Mouse (Mus musculus): Measurements from ENCODE around the gene Anks1b. TPM values are rescaled to one million over a fixed set of nuclear protein-coding genes. Genes with fewer than 3 reads are reported as not detected.

Gene Anks1b
- polyA plus RNA-seq, 1 experiment from 2014 or later, result 78.3 TPM

DNA sequence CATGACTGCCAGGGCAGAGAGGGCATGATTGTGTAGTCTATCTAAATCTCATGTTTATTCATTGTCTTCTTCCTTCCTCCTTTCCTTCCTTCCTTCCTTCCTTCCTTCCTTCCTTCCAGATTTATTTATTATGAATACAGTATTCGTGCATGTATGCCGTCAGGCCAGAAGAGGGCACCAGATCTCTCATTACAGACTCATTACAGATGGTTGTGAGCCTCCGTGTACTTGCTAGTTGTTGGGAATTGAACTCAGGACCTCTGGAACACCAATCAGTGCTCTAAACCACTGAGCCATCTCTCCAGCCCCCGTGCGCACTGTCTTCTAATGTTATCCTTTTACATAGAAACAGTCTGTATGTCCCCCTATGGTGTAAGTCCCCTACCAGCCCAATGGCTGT lies 860.3 kb downstream of the Anks1b start:
- no peak overlapping the region for H3K9ac ChIP-seq (ENCODE audit: low read depth, low read length)
- no peak overlapping the region for H3K27ac ChIP-seq (ENCODE audit: low read depth, low read length)
- WGBS, result 28% methylated on average over 5 of the region's 5 CpGs
- no peak overlapping the region for H3K4me2 ChIP-seq (ENCODE audit: low read length)
- peaks cover 6% of the 10 kb centered on the region for H3K4me1 ChIP-seq (ENCODE audit: control insufficient read depth, insufficient read depth, low read depth, low read length)
- H3K9me3 ChIP-seq (ENCODE audit: control insufficient read depth, low read length), result no peaks in the 10 kb centered on the region
- no peaks in the 10 kb centered on the region for H3K27me3 ChIP-seq (replicated peaks; ENCODE audit: control insufficient read depth, insufficient read depth, low read length)
- 0 out of 2 replicates have a peak, but pooled peaks have one; percentile 12 for ATAC-seq
- no peak overlapping the region for H3K4me3 ChIP-seq (ENCODE audit: low read length)
- no peaks in the 10 kb centered on the region for H3K36me3 ChIP-seq (ENCODE audit: control insufficient read depth, insufficient read depth, low read length)

DNA sequence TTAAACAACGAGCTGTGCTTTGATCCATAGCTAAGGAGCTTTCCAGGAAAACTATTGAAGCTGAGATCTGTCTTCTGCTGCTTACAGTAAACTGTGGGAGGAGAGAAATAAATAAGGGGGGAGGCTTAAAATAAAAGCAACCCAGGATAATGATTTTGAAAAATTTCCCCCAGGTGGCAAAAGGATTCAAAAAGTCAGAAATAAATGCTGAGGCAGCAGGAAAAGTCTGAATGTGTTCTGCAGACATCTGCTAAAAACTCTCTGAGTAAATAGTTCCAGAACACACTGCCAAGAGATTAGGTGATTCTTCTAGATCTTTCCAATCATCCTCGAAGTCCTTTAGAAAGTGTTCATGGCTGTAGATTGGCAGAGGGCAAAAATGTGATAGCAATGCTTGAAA lies 865.2 kb downstream of the Anks1b start:
- WGBS, result 76% methylated on average over 2 of the region's 2 CpGs
- Histone ChIP-seq H3K4me2 (ENCODE audit: low read length) (no peak overlapping the region), H3K9me3 (ENCODE audit: control insufficient read depth, low read length) (no peaks in the 10 kb centered on the region), H3K36me3 (ENCODE audit: control insufficient read depth, insufficient read depth, low read length) (no peaks in the 10 kb centered on the region), H3K27me3 (replicated peaks; ENCODE audit: control insufficient read depth, insufficient read depth, low read length) (no peaks in the 10 kb centered on the region), H3K9ac (ENCODE audit: low read depth, low read length) (no peak overlapping the region), H3K4me3 (ENCODE audit: low read length) (no peak overlapping the region), H3K27ac (ENCODE audit: low read depth, low read length) (no peak overlapping the region), H3K4me1 (ENCODE audit: control insufficient read depth, insufficient read depth, low read depth, low read length) (no peaks in the 10 kb centered on the region)
- ATAC-seq, result no peak

DNA sequence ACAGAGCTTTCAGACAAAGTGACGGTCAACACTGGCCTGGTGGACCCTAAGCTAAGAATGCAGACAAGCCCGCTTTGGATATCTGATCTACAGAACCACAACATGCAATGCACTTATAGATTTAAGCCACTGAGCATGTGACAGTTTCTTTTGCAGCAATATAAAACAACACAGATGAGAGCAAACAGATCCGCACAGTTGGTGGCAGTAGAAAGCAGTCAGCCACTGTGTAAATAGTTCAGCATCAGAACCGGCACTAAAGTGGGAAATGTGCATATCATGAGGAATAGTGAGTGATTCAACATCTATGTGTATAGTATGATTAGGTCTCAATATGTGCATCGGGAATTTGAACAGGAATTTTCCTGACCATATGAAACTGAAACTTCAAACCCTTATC lies 867.6 kb downstream of the Anks1b start:
- Histone ChIP-seq H3K27me3 (replicated peaks; ENCODE audit: control insufficient read depth, insufficient read depth, low read length) (no peaks in the 10 kb centered on the region), H3K27ac (ENCODE audit: low read depth, low read length) (no peak overlapping the region), H3K4me1 (ENCODE audit: control insufficient read depth, insufficient read depth, low read depth, low read length) (no peaks in the 10 kb centered on the region), H3K4me3 (ENCODE audit: low read length) (no peak overlapping the region), H3K9me3 (ENCODE audit: control insufficient read depth, low read length) (no peaks in the 10 kb centered on the region), H3K4me2 (ENCODE audit: low read length) (no peak overlapping the region), H3K36me3 (ENCODE audit: control insufficient read depth, insufficient read depth, low read length) (no peaks in the 10 kb centered on the region), H3K9ac (ENCODE audit: low read depth, low read length) (no peak overlapping the region)
- 79% methylated on average over 5 of the region's 5 CpGs for WGBS
- no peak for ATAC-seq

DNA sequence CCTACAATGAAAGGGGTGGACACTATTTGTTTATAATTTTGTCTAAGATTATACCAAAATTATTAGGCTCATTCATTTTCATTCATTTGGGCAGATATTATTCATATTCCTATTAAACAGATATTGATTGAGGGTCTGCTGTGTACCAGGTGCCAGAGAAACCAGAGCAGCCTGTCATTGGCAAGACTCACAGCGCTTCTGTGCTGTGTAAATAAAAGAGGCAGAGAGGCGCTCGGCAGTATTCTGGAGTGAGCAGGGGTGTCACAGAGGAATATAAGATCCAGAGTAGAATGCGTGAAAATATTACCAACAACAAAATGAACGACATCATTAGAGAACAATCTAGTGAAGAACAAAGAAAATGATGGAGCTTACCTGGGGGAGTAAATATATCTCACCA lies 878.6 kb downstream of the Anks1b start:
- ATAC-seq, result no peak
- H3K9ac ChIP-seq (ENCODE audit: low read depth, low read length), result no peak overlapping the region
- H3K9me3 ChIP-seq (ENCODE audit: control insufficient read depth, low read length), result no peaks in the 10 kb centered on the region
- H3K36me3 ChIP-seq (ENCODE audit: control insufficient read depth, insufficient read depth, low read length), result no peaks in the 10 kb centered on the region
- 54% methylated on average over 5 of the region's 5 CpGs for WGBS
- H3K27ac ChIP-seq (ENCODE audit: low read depth, low read length), result peak overlapping the region; percentile 34; the same call in 1 of the 2 replicates
- H3K4me3 ChIP-seq (ENCODE audit: low read length), result no peak overlapping the region
- no peaks in the 10 kb centered on the region for H3K27me3 ChIP-seq (replicated peaks; ENCODE audit: control insufficient read depth, insufficient read depth, low read length)
- no peaks in the 10 kb centered on the region; the same call in none of the 2 replicates for H3K4me1 ChIP-seq (ENCODE audit: control insufficient read depth, insufficient read depth, low read depth, low read length)
- no peak overlapping the region for H3K4me2 ChIP-seq (ENCODE audit: low read length)

DNA sequence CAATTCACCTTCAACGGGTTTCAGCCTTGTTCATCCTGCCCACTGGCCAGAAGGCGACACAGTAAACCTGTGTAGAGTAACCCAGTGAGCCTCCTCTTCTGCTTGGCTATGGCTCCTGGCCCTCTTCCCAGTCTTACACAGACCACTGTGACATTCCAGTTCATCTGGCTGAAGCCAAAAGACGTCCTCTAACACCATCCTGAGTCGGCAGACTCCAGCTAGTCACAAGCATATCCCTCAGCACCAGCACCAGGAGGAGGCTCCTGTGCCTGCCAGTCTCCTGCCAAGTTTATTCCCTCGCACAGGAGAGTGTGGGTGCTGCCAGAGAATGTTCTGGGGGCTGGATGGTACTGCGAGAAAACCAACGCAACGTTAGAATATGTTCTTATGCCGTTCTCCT lies 879.8 kb downstream of the Anks1b start:
- Histone ChIP-seq H3K27ac (ENCODE audit: low read depth, low read length) (no peak overlapping the region), H3K4me2 (ENCODE audit: low read length) (no peak overlapping the region), H3K4me1 (ENCODE audit: control insufficient read depth, insufficient read depth, low read depth, low read length) (no peaks in the 10 kb centered on the region; the same call in none of the 2 replicates), H3K4me3 (ENCODE audit: low read length) (no peak overlapping the region), H3K9me3 (ENCODE audit: control insufficient read depth, low read length) (no peaks in the 10 kb centered on the region), H3K9ac (ENCODE audit: low read depth, low read length) (no peak overlapping the region), H3K27me3 (replicated peaks; ENCODE audit: control insufficient read depth, insufficient read depth, low read length) (no peaks in the 10 kb centered on the region), H3K36me3 (ENCODE audit: control insufficient read depth, insufficient read depth, low read length) (no peaks in the 10 kb centered on the region)
- 56% methylated on average over 9 of the region's 9 CpGs for WGBS
- peak; percentile 79 for ATAC-seq

DNA sequence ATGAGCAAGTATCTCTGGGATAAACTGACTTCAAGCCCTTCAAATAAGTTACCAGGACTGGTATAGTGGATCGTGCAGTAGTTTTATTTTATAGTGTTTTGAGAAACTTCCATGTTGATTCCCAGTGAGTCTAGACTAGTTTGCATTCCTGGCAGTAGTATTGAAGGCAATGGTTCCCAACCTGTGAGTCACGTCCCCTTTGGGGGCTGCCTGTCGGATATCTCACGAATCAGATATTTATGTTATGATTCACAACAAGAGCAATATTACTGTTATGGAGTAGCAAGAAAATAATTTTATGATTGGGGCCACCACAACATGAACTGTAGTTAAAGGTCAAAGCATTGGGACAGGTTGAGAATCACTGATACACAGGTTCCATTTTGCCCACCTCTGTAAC lies 884.5 kb downstream of the Anks1b start:
- Histone ChIP-seq H3K27me3 (replicated peaks; ENCODE audit: control insufficient read depth, insufficient read depth, low read length) (no peaks in the 10 kb centered on the region), H3K36me3 (ENCODE audit: control insufficient read depth, insufficient read depth, low read length) (no peaks in the 10 kb centered on the region), H3K9me3 (ENCODE audit: control insufficient read depth, low read length) (no peaks in the 10 kb centered on the region), H3K4me3 (ENCODE audit: low read length) (no peak overlapping the region), H3K27ac (ENCODE audit: low read depth, low read length) (no peak overlapping the region), H3K4me2 (ENCODE audit: low read length) (no peak overlapping the region), H3K4me1 (ENCODE audit: control insufficient read depth, insufficient read depth, low read depth, low read length) (no peaks in the 10 kb centered on the region; the same call in 1 of the 2 replicates), H3K9ac (ENCODE audit: low read depth, low read length) (no peak overlapping the region)
- WGBS, result 86% methylated on average over 4 of the region's 4 CpGs
- no peak for ATAC-seq

DNA sequence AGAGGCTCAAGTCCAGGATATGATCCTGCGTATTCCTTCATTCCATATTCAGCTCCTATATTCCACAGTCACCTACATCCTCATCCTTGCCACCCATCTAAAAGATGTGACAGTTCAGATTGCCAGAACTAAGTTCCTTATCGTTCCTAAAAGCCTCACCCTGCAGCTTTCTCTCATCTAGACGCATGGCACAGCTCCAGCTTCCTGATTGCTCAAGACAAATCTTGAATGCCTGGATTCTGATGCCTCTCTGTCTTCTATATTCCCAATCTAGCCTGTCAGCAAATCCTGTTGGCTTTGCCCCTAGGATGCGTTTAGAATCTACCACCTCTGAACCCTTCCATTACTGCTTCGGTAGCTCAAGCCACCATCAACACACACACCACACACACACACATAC lies 886.6 kb downstream of the Anks1b start:
- no peaks in the 10 kb centered on the region for H3K27me3 ChIP-seq (replicated peaks; ENCODE audit: control insufficient read depth, insufficient read depth, low read length)
- H3K4me1 ChIP-seq (ENCODE audit: control insufficient read depth, insufficient read depth, low read depth, low read length), result no peaks in the 10 kb centered on the region
- no peaks in the 10 kb centered on the region for H3K9me3 ChIP-seq (ENCODE audit: control insufficient read depth, low read length)
- no peak overlapping the region for H3K4me3 ChIP-seq (ENCODE audit: low read length)
- H3K9ac ChIP-seq (ENCODE audit: low read depth, low read length), result no peak overlapping the region
- 85% methylated on average over 5 of the region's 5 CpGs for WGBS
- no peak overlapping the region for H3K4me2 ChIP-seq (ENCODE audit: low read length)
- no peak for ATAC-seq
- H3K36me3 ChIP-seq (ENCODE audit: control insufficient read depth, insufficient read depth, low read length), result no peaks in the 10 kb centered on the region
- H3K27ac ChIP-seq (ENCODE audit: low read depth, low read length), result no peak overlapping the region

DNA sequence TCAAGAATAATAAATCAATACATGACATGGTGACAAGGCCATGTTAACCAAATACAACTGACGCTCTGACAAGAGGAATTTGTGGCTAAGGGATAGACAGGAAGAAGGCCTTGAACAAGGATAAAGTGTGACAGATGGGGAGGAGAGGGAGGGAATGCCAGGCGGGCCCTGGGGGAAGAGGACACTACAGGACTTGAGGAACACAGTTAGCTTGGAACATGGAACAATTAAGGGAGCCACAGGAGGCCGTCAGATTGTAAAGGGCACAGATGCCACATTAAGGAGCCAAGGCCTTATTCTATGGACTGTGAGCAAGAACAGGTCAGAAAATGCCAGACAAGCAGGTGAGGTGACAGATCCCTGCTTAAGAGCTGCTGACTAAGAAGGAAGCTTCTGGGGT lies 893.0 kb downstream of the Anks1b start:
- Histone ChIP-seq H3K4me3 (ENCODE audit: low read length) (no peak overlapping the region), H3K9me3 (ENCODE audit: control insufficient read depth, low read length) (no peaks in the 10 kb centered on the region), H3K36me3 (ENCODE audit: control insufficient read depth, insufficient read depth, low read length) (no peaks in the 10 kb centered on the region), H3K9ac (ENCODE audit: low read depth, low read length) (no peak overlapping the region), H3K27me3 (replicated peaks; ENCODE audit: control insufficient read depth, insufficient read depth, low read length) (no peaks in the 10 kb centered on the region), H3K27ac (ENCODE audit: low read depth, low read length) (no peak overlapping the region), H3K4me1 (ENCODE audit: control insufficient read depth, insufficient read depth, low read depth, low read length) (peaks cover 7% of the 10 kb centered on the region), H3K4me2 (ENCODE audit: low read length) (no peak overlapping the region)
- ATAC-seq, result no peak
- WGBS, result 57% methylated on average over 3 of the region's 3 CpGs

DNA sequence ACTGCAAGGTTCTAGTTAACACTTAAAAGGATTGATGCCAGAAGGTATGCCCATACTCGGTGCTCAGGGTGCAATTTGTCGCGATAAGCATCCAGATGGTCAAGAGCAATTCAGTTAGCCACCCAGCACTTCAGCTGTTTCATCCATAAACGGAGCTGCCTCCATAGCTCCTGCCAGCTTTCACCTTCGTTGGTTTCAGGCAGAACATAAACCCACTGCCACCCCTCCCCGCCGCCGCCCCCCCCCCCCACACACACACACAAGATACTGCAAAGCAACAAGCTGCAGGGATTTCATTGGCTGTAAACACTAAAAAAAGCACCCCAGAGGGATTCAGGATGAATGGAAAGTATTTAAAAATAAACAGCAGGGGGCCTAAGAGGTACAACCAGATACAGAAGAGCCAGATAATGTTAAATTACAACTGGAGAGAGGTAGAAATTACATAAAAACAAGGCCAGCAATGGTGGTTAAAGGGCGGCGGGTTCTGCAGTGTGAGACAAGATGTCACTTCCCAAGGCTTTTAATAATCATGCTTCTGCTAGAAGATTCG lies 897.2 kb downstream of the Anks1b start:
- 18% methylated on average over 11 of the region's 11 CpGs for WGBS
- Histone ChIP-seq H3K27me3 (replicated peaks; ENCODE audit: control insufficient read depth, insufficient read depth, low read length) (no peaks in the 10 kb centered on the region), H3K4me3 (ENCODE audit: low read length) (no peak overlapping the region), H3K4me1 (ENCODE audit: control insufficient read depth, insufficient read depth, low read depth, low read length) (peaks cover 12% of the 10 kb centered on the region), H3K4me2 (ENCODE audit: low read length) (peak overlapping the region; percentile 10; the same call in 1 of the 2 replicates), H3K9me3 (ENCODE audit: control insufficient read depth, low read length) (no peaks in the 10 kb centered on the region), H3K36me3 (ENCODE audit: control insufficient read depth, insufficient read depth, low read length) (no peaks in the 10 kb centered on the region), H3K9ac (ENCODE audit: low read depth, low read length) (no peak overlapping the region), H3K27ac (ENCODE audit: low read depth, low read length) (peak overlapping the region; percentile 8; the same call in 1 of the 2 replicates)
- ATAC-seq, result peak; percentile 21; the same call in 1 of the 2 replicates

Measured in hindbrain, embryonic 16.5 days (tissue).